Mouse (Mus musculus): ENCODE measurements around the gene Fam131b. TPM values are rescaled to one million over a fixed set of nuclear protein-coding genes. Genes with fewer than 3 reads are reported as not detected.

Fam131b gene
- 0.06 and 0.15 TPM in 2 replicates for polyA plus RNA-seq (2012; rRNA removed)

GRCm38 (mm10) chr6:42324482-42325267 lies at the start of gene Fam131b:
TSS of gene Fam131b (minus strand) at chr6:42324643.
- Histone ChIP-seq H3K36me3 (ENCODE audit: control insufficient read depth, insufficient read depth, low read length) (no peaks in the 10 kb centered on the region), H3K27ac (ENCODE audit: insufficient read depth, low read length) (no peak within 1 kb of the TSS), H3K27me3 (ENCODE audit: control insufficient read depth, insufficient read depth, low read length) (peaks cover 18% of the 10 kb centered on the region), H3K4me3 (ENCODE audit: extremely low read depth, insufficient read depth, insufficient read length) (peak within 1 kb of the TSS; percentile 61), H3K4me1 (ENCODE audit: control insufficient read depth, insufficient read depth, insufficient read length) (peaks cover 5% of the 10 kb centered on the region; the same call in 1 of the 2 replicates)
- WGBS = 3% methylated on average over 52 of the region's 68 CpGs
- no peak for TF ChIP-seq POLR2A (IDR thresholded peaks at IDR 0.05; ENCODE audit: low read depth, low read length)
- TF ChIP-seq CTCF (IDR thresholded peaks at IDR 0.05; ENCODE audit: extremely low read depth, insufficient read depth, insufficient read length, insufficient replicate concordance) = no peak
- peak in 1 of 2 experiments; percentile 12 for DNase-seq (ENCODE audit: low read depth in 1 of 2, low spot score in 2 of 2)

GRCm38 (mm10) chr6:42373669-42374430 lies 49.4 kb upstream of the Fam131b start:
- no peak for TF ChIP-seq POLR2A (IDR thresholded peaks at IDR 0.05; ENCODE audit: low read depth, low read length)
- TF ChIP-seq CTCF (IDR thresholded peaks at IDR 0.05; ENCODE audit: extremely low read depth, insufficient read depth, insufficient read length, insufficient replicate concordance) = no peak

GRCm38 (mm10) chr6:42372816-42373547 lies 48.5 kb upstream of the Fam131b start, which contains the start of gene Epha1:
TSS of gene Epha1 (minus strand) at chr6:42373268.
- no peak within 1 kb of the TSS for H3K27ac ChIP-seq (ENCODE audit: insufficient read depth, low read length)
- WGBS = 3% methylated on average over 34 of the region's 36 CpGs
- peak in 1 of 2 experiments; percentile 54 for DNase-seq (ENCODE audit: low read depth in 1 of 2, low spot score in 2 of 2)
- H3K4me3 ChIP-seq (ENCODE audit: extremely low read depth, insufficient read depth, insufficient read length) = no peak within 1 kb of the TSS; the same call in 1 of the 2 replicates
- peaks cover 7% of the 10 kb centered on the region for H3K4me1 ChIP-seq (ENCODE audit: control insufficient read depth, insufficient read depth, insufficient read length)
- no peaks in the 10 kb centered on the region for H3K27me3 ChIP-seq (ENCODE audit: control insufficient read depth, insufficient read depth, low read length)
- TF ChIP-seq CTCF (IDR thresholded peaks at IDR 0.05; ENCODE audit: extremely low read depth, insufficient read depth, insufficient read length, insufficient replicate concordance) (no peak), POLR2A (IDR thresholded peaks at IDR 0.05; ENCODE audit: low read depth, low read length) (no peak)
- no peaks in the 10 kb centered on the region for H3K36me3 ChIP-seq (ENCODE audit: control insufficient read depth, insufficient read depth, low read length)

More at GRCm38 (mm10) chr6:42373669-42374430, 49.4 kb upstream of the Fam131b start:
- no peak overlapping the region for H3K27ac ChIP-seq (ENCODE audit: insufficient read depth, low read length)
- DNase-seq (ENCODE audit: low read depth in 1 of 2, low spot score in 2 of 2) = no peak
- peaks cover 7% of the 10 kb centered on the region for H3K4me1 ChIP-seq (ENCODE audit: control insufficient read depth, insufficient read depth, insufficient read length)
- no peaks in the 10 kb centered on the region for H3K36me3 ChIP-seq (ENCODE audit: control insufficient read depth, insufficient read depth, low read length)
- WGBS = 44% methylated on average over 7 of the region's 7 CpGs
- H3K27me3 ChIP-seq (ENCODE audit: control insufficient read depth, insufficient read depth, low read length) = no peaks in the 10 kb centered on the region
- no peak overlapping the region for H3K4me3 ChIP-seq (ENCODE audit: extremely low read depth, insufficient read depth, insufficient read length)

- H3K36me3 ChIP-seq (ENCODE audit: control insufficient read depth, insufficient read depth, low read length) = no peaks in the 10 kb centered on the region
- H3K27ac ChIP-seq (ENCODE audit: insufficient read depth, low read length) = no peak overlapping the region
- DNase-seq (ENCODE audit: low read depth in 1 of 2, low spot score in 2 of 2) = no peak
- peaks cover 7% of the 10 kb centered on the region for H3K4me1 ChIP-seq (ENCODE audit: control insufficient read depth, insufficient read depth, insufficient read length)
- no peak for TF ChIP-seq CTCF (IDR thresholded peaks at IDR 0.05; ENCODE audit: extremely low read depth, insufficient read depth, insufficient read length, insufficient replicate concordance)
- TF ChIP-seq POLR2A (IDR thresholded peaks at IDR 0.05; ENCODE audit: low read depth, low read length) = no peak
- H3K27me3 ChIP-seq (ENCODE audit: control insufficient read depth, insufficient read depth, low read length) = no peaks in the 10 kb centered on the region
- H3K4me3 ChIP-seq (ENCODE audit: extremely low read depth, insufficient read depth, insufficient read length) = no peak overlapping the region
- WGBS = 87% methylated on average over 9 of the region's 9 CpGs
Observed at GRCm38 (mm10) chr6:42372421-42372815, 48.0 kb upstream of the Fam131b start.

GRCm38 (mm10) chr6:42372001-42372400 lies 47.6 kb upstream of the Fam131b start:
- no peak overlapping the region for H3K4me3 ChIP-seq (ENCODE audit: extremely low read depth, insufficient read depth, insufficient read length)
- H3K27ac ChIP-seq (ENCODE audit: insufficient read depth, low read length) = no peak overlapping the region
- TF ChIP-seq POLR2A (IDR thresholded peaks at IDR 0.05; ENCODE audit: low read depth, low read length) (no peak), CTCF (IDR thresholded peaks at IDR 0.05; ENCODE audit: extremely low read depth, insufficient read depth, insufficient read length, insufficient replicate concordance) (no peak)
- no peak for DNase-seq (ENCODE audit: low read depth in 1 of 2, low spot score in 2 of 2)
- peaks cover 7% of the 10 kb centered on the region for H3K4me1 ChIP-seq (ENCODE audit: control insufficient read depth, insufficient read depth, insufficient read length)
- H3K36me3 ChIP-seq (ENCODE audit: control insufficient read depth, insufficient read depth, low read length) = no peaks in the 10 kb centered on the region
- 72% methylated on average over 3 of the region's 3 CpGs for WGBS
- H3K27me3 ChIP-seq (ENCODE audit: control insufficient read depth, insufficient read depth, low read length) = no peaks in the 10 kb centered on the region

GRCm38 (mm10) chr6:42370630-42371363 lies 46.4 kb upstream of the Fam131b start:
- Histone ChIP-seq H3K36me3 (ENCODE audit: control insufficient read depth, insufficient read depth, low read length) (no peaks in the 10 kb centered on the region), H3K4me3 (ENCODE audit: extremely low read depth, insufficient read depth, insufficient read length) (no peak overlapping the region), H3K4me1 (ENCODE audit: control insufficient read depth, insufficient read depth, insufficient read length) (peaks cover 7% of the 10 kb centered on the region), H3K27ac (ENCODE audit: insufficient read depth, low read length) (no peak overlapping the region), H3K27me3 (ENCODE audit: control insufficient read depth, insufficient read depth, low read length) (no peaks in the 10 kb centered on the region)
- WGBS = 80% methylated on average over 4 of the region's 4 CpGs
- DNase-seq (ENCODE audit: low read depth in 1 of 2, low spot score in 2 of 2) = no peak
- TF ChIP-seq CTCF (IDR thresholded peaks at IDR 0.05; ENCODE audit: extremely low read depth, insufficient read depth, insufficient read length, insufficient replicate concordance) (no peak), POLR2A (IDR thresholded peaks at IDR 0.05; ENCODE audit: low read depth, low read length) (no peak)
